Mouse (Mus musculus) lung, postnatal 0 days (tissue): Measurements from ENCODE around the gene Med29. TPM values are rescaled to one million over a fixed set of nuclear protein-coding genes. Genes with fewer than 3 reads are reported as not detected.

Source experiments
- ATAC-seq: fragments of 200-750 bp; cut with Nextera tagmentation; 2 replicates; pipeline ENCODE4 v1.8.0; 2017; ENCODE audit warnings: moderate library complexity
- DNase-seq: peaks from one replicate; pipeline ENCODE4 v3.0.0-alpha.2; 2016; ENCODE audit warnings: low spot score
- H3K27ac ChIP-seq: fragments of 300-500 bp; sonication (generic); 2 replicates; pipeline ENCODE4 v1.5.1; 2014; ENCODE audit warnings: antibody characterized with exemption, mild to moderate bottlenecking, low read length, mixed read lengths
- H3K27me3 ChIP-seq: fragments of 300-500 bp; sonication (generic); replicated peaks from 2 replicates; pipeline ENCODE4 v1.6.1; 2014; ENCODE audit warnings: low read length, mixed read lengths; ENCODE audit not compliant: insufficient read depth
- H3K36me3 ChIP-seq: fragments of 300-500 bp; sonication (generic); 2 replicates; pipeline ENCODE4 v1.6.1; 2014; ENCODE audit warnings: low read length, mixed read lengths; ENCODE audit not compliant: insufficient read depth
- H3K4me1 ChIP-seq: fragments of 300-500 bp; sonication (generic); 2 replicates; pipeline ENCODE4 v1.6.1; 2014; ENCODE audit warnings: antibody characterized with exemption, low read depth, low read length, mixed read lengths; ENCODE audit not compliant: insufficient read depth
- H3K4me2 ChIP-seq: fragments of 300-500 bp; sonication (generic); replicated peaks from 2 replicates; pipeline ENCODE4 v1.6.1; 2014; ENCODE audit warnings: low read depth, mild to moderate bottlenecking, low read length, moderate library complexity, mixed read lengths
- H3K4me3 ChIP-seq: fragments of 300-500 bp; sonication (generic); 2 replicates; pipeline ENCODE4 v1.5.1; 2014; ENCODE audit warnings: low read depth, low read length
- H3K9ac ChIP-seq: fragments of 300-500 bp; sonication (generic); replicated peaks from 2 replicates; pipeline ENCODE4 v1.6.1; 2014; ENCODE audit warnings: low read depth, mild to moderate bottlenecking
- H3K9me3 ChIP-seq: fragments of 300-500 bp; sonication (generic); 2 replicates; pipeline ENCODE4 v1.6.1; 2016; ENCODE audit warnings: low read length, mixed read lengths
- CTCF ChIP-seq: IDR thresholded peaks from 2 replicates; pipeline ENCODE4 v1.5.1; 2016; ENCODE audit warnings: antibody characterized with exemption, mild to moderate bottlenecking
- EP300 ChIP-seq: IDR thresholded peaks from 2 replicates; pipeline ENCODE4 v1.6.1; 2016; ENCODE audit warnings: antibody characterized with exemption, mild to moderate bottlenecking, control low read depth
- WGBS: fragments of 180-500 bp; shearing (Covaris S2); extraction: QIAGEN DNeasy Blood & Tissue Kit; methylation state at CpG from one replicate; pipeline ENCODE4 v1.1.7; 2014; 5-methylcytosine and 5-hydroxymethylcytosine counted together
- polyA plus RNA-seq: library from polyadenylated mRNA; unstranded; fragments of >200 nt; fragmentation: Nextera tagmentation; extraction: Ambion mirVana; gene quantifications from 2 replicates; pipeline ENCODE4 v1.2.1, GENCODE M21; 2015

The Med29 gene
- polyA plus RNA-seq, result 29.9 and 30.2 TPM in 2 replicates

DNA sequence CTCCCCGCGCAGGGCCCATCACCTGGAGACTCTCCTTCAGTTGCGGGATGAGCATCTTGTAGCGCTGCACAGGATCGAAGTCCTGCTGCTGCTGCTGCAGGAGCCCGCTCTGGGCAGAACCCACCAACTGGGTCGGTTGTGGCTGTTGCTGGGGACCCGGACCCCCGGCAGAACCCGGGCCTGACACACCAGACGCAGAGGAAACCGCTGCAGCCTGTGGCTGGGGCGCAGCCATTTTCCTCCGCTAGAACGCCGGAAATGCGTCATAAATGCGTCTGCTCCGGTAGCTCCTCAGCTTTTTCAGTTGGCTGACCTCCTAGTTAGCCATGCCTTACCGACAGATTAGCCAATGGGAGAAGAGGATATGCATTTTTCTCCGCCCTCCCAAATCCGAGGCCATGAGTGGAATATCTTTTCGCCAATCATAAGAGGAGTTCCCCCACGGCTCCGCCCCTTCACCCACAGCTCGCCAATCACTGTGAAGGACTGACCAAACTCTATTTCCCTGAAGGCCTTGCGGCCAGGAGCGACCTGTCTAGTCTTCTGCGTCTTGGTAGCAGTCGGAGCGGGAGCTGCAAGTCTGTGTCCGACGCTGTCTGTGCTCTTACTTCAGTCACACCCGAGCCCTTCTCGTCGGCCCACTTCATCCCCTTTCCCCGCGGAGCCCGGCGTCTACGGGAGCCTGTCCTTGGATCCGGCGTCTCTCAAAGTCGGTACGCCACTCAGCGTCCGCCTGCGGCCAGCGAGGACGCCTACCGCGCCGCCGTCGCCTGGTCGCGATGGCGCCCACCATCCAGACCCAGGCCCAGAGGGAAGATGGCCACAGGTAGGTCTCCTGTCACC is at the start of gene Med29, which contains the start of gene Paf1:
Gene Med29 (minus strand): TSS at position 280 of the 843 bp plus-strand sequence.
Gene Paf1 (plus strand): TSS at position 523 of the 843 bp plus-strand sequence.
- H3K36me3 ChIP-seq, result peaks cover 31% of the 10 kb centered on the region
- peak; percentile 100 for DNase-seq

DNA sequence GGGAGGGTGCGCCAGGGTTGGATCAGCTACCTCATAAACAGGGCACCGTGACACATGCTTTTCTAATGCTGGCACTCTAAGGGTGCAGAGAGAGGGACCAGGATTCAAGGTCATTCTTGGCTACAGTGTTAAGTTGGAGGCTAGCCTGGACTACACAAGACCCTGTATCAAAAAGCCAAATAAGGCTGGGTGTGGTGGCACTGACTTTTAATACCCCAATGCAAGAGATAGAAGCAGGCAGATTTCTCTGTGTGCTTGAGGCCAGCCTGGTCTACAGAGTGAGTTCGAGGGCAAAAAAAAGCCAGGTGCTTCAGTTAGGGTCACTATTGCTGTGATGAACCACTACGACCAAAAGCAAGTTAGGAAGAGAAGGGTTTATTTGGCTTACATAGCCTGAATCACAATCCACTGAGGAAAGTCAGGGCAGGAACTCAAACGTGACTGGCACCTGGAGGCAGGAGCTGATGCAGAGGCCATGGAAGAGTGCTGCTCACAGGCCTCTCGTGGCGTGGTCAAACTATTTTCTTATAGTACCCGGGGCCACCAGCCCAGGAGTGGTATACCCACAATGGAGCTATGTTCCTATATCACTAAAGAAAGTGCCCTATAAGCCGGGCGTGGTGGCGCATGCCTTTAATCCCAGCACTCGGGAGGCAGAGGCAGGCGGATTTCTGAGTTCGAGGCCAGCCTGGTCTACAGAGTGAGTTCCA is 49.4 kb upstream of the Med29 start:
- H3K4me2 ChIP-seq, result no peak overlapping the region
- 80% methylated on average over 14 of the region's 14 CpGs for WGBS
- no peaks in the 10 kb centered on the region for H3K27me3 ChIP-seq
- peaks cover 5% of the 10 kb centered on the region; the same call in 1 of the 2 replicates for H3K4me1 ChIP-seq
- ATAC-seq (no peak), DNase-seq (no peak)
- H3K9me3 ChIP-seq, result no peaks in the 10 kb centered on the region
- H3K27ac ChIP-seq, result peak overlapping the region; percentile 8
- TF ChIP-seq EP300 (no peak), CTCF (no peak)
- H3K9ac ChIP-seq, result no peak overlapping the region
- H3K36me3 ChIP-seq, result no peaks in the 10 kb centered on the region
- no peak overlapping the region for H3K4me3 ChIP-seq

More for the DNA sequence above, at the start of gene Med29, which contains the start of gene Paf1:
- Histone ChIP-seq H3K27me3 (no peaks in the 10 kb centered on the region), H3K4me2 (peak within 1 kb of the TSS; percentile 90), H3K9ac (peak within 1 kb of the TSS; percentile 72), H3K4me3 (peak within 1 kb of the TSS; percentile 79), H3K9me3 (no peaks in the 10 kb centered on the region), H3K4me1 (peaks cover 5% of the 10 kb centered on the region; the same call in 1 of the 2 replicates), H3K27ac (peak within 1 kb of the TSS; percentile 68)
- WGBS, result 1% methylated on average over 57 of the region's 58 CpGs
- TF ChIP-seq EP300 (no peak), CTCF (0 out of 2 replicates have a peak, but pooled peaks have one; percentile 3)
- ATAC-seq, result peak; percentile 98

DNA sequence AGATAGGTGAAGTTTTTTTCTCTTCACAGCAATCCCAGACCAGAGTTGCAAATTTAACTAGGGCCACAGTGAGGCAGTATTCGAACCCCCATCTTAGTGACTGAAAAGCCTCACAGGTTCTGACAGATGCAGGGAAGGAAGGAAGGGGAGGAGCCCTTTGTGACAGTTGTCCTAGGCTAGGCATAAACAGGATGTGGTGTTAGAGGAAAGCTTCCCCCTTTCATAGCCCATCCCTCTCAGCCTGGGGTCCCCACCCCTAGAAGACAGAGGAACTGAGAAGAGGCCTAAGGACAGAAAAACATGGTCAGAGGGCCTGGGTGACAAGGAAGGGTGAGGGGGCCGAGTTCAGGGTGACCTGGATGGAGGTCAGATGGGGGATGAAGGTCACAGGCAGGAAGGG is 48.2 kb upstream of the Med29 start:
- no peak overlapping the region; the same call in 1 of the 2 replicates for H3K4me3 ChIP-seq
- peak; percentile 85 for TF ChIP-seq EP300
- TF ChIP-seq CTCF, result no peak
- no peak overlapping the region for H3K9ac ChIP-seq
- DNase-seq (peak; percentile 84), ATAC-seq (no peak)
- WGBS, result 41% methylated on average over 2 of the region's 2 CpGs
- no peaks in the 10 kb centered on the region for H3K36me3 ChIP-seq
- peak overlapping the region; percentile 77 for H3K27ac ChIP-seq
- no peaks in the 10 kb centered on the region for H3K27me3 ChIP-seq
- peak overlapping the region; percentile 28; the same call in 1 of the 2 replicates for H3K4me2 ChIP-seq
- peaks cover 5% of the 10 kb centered on the region; the same call in 1 of the 2 replicates for H3K4me1 ChIP-seq
- H3K9me3 ChIP-seq, result no peaks in the 10 kb centered on the region

DNA sequence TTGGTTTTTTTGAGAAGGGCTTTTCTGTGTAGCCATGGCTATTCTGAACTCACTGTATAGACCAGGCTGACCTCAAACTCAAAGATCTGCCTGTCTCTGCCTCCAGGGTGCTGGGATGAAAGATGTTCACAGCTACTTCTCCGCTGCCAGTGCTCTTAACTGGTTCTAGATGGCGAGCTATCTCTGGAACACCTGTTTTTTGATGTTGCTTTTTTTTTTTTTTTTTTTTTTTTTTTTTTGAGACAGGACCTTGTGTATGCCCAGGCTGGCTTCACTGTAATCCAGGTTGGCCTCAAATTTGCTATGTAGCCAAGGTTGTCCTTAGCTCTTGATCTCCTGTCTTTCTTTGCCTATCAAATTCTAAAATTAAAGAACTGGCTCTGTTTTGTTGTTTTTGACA is 46.3 kb upstream of the Med29 start:
- H3K4me1 ChIP-seq, result peaks cover 17% of the 10 kb centered on the region; the same call in 1 of the 2 replicates
- H3K4me2 ChIP-seq, result no peak overlapping the region
- H3K9me3 ChIP-seq, result no peaks in the 10 kb centered on the region
- no peak overlapping the region for H3K9ac ChIP-seq
- no peaks in the 10 kb centered on the region for H3K27me3 ChIP-seq
- H3K36me3 ChIP-seq, result no peaks in the 10 kb centered on the region
- ATAC-seq (no peak), DNase-seq (no peak)
- no peak for TF ChIP-seq CTCF
- no peak for TF ChIP-seq EP300
- no peak overlapping the region for H3K4me3 ChIP-seq
- 60% methylated on average over 2 of the region's 2 CpGs for WGBS
- H3K27ac ChIP-seq, result no peak overlapping the region

DNA sequence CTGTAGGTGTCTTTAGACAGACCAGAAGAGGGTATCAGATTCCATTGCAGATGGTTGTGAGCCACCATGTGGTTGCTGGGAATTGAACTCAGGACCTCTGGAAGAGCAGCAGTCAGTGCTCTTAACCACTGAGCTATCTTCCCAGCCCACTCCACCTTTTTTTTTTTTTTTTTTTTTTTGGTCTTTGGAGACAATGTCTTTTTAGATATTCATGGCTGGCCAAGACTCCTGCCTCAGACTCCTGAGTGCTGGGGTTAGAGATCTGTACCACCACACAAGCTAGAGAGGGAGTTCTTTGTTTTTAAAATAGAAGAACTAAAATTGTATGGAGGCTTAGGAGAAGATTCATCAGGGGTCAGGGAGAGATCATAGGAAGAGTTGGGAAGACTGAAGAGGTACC is 45.5 kb upstream of the Med29 start:
- peaks cover 17% of the 10 kb centered on the region; the same call in 1 of the 2 replicates for H3K4me1 ChIP-seq
- no peak for TF ChIP-seq EP300
- TF ChIP-seq CTCF, result no peak
- H3K36me3 ChIP-seq, result no peaks in the 10 kb centered on the region
- H3K27ac ChIP-seq, result no peak overlapping the region
- H3K4me3 ChIP-seq, result no peak overlapping the region
- H3K4me2 ChIP-seq, result no peak overlapping the region
- H3K9ac ChIP-seq, result no peak overlapping the region
- ATAC-seq (no peak), DNase-seq (no peak)
- H3K9me3 ChIP-seq, result no peaks in the 10 kb centered on the region
- H3K27me3 ChIP-seq, result no peaks in the 10 kb centered on the region
